In genomic region chr2:138281550-138282201, GRCm38 (mm10) we compare ENCODE assay signal across 9 mouse cellular contexts. TPM values are rescaled to one million over a fixed set of nuclear protein-coding genes. Genes with fewer than 3 reads are reported as not detected.
DNase-seq lines count a peak whose midpoint lies in the region; ATAC-seq and TF ChIP-seq lines count a peak whose summit lies in the region.
"Had no signal": no experiment of that assay in that cellular context is flagged by ENCODE, and none has a peak within 500 bp of the region (broad histone marks: within the 10 kb centered on the region; RNA-seq: fewer than 3 reads in every experiment).

No protein-coding gene starts in this region.

- H3K36me3 ChIP-seq in heart, embryonic 12.5 days, result peaks cover 32% of the 10 kb centered on the region
- no peaks in the 10 kb centered on the region for H3K36me3 ChIP-seq in testis, adult 2 months (ENCODE audit: control insufficient read depth, insufficient read depth, low read length)

- H3K4me2 ChIP-seq in heart, embryonic 12.5 days, result no peak overlapping the region
- H3K4me2 ChIP-seq: embryonic facial prominence, embryonic 12.5 days had no signal

- H3K27me3 ChIP-seq in heart, embryonic 12.5 days (replicated peaks), result no peaks in the 10 kb centered on the region
- no peaks in the 10 kb centered on the region for H3K27me3 ChIP-seq in testis, adult 2 months (ENCODE audit: control insufficient read depth, insufficient read depth, low read length)
- H3K27me3 ChIP-seq: embryonic facial prominence, embryonic 12.5 days had no signal

- no peak for ATAC-seq in heart, embryonic 12.5 days (ENCODE audit: insufficient number of reproducible peaks, low FRiP score)

- H3K4me1 ChIP-seq in heart, embryonic 12.5 days (replicated peaks), result peaks cover 34% of the 10 kb centered on the region
- no peaks in the 10 kb centered on the region for H3K4me1 ChIP-seq in testis, adult 2 months (ENCODE audit: control insufficient read depth, insufficient read depth, low read length)

- WGBS in heart, embryonic 12.5 days, result 88% methylated on average over 10 of the region's 10 CpGs

- H3K4me3 ChIP-seq in heart, embryonic 12.5 days, result no peak overlapping the region
- H3K4me3 ChIP-seq in testis, adult 2 months (ENCODE audit: control insufficient read depth, low read depth, low read length), result no peak overlapping the region
- H3K4me3 ChIP-seq: embryonic facial prominence, embryonic 12.5 days had no signal

- H3K9ac ChIP-seq in heart, embryonic 12.5 days, result no peak overlapping the region
- H3K9ac ChIP-seq: embryonic facial prominence, embryonic 12.5 days had no signal

- H3K9me3 ChIP-seq in heart, embryonic 12.5 days (replicated peaks), result 0 out of 2 replicates have a peak, but pooled peaks cover 3% of the 10 kb centered on the region
- H3K9me3 ChIP-seq: embryonic facial prominence, embryonic 12.5 days had no signal

- DNase-seq in heart, adult 18-20 months, result peak; percentile 71 to 83
- DNase-seq in testis, postnatal 14 days (ENCODE audit: low spot score), result no peak
- peak; percentile 53 for DNase-seq in kidney, postnatal 10 days
- peak; percentile 68 for DNase-seq in skeletal muscle tissue, adult 2 months (ENCODE audit: low read depth, low spot score)
- no peak for DNase-seq in embryo, embryonic 10.5 days (ENCODE audit: low spot score)
- DNase-seq in spleen, adult 12 weeks (ENCODE audit: low spot score), result no peak

- no peak for TF ChIP-seq CTCF in testis, adult 2 months (IDR thresholded peaks at IDR 0.05; ENCODE audit: control insufficient read depth, insufficient read depth, insufficient replicate concordance, low read depth, low read length)

- no peak for TF ChIP-seq POLR2A in testis, adult 2 months (IDR thresholded peaks at IDR 0.05; ENCODE audit: control insufficient read depth, low read depth, low read length)

- no peak overlapping the region for H3K27ac ChIP-seq in heart, embryonic 12.5 days (ENCODE audit: poor library complexity, severe bottlenecking)
- peak overlapping the region; percentile 23; the same call in 1 of the 2 replicates for H3K27ac ChIP-seq in testis, adult 2 months (ENCODE audit: control insufficient read depth, insufficient read depth, low read depth, low read length)
- H3K27ac ChIP-seq: embryonic facial prominence, embryonic 12.5 days had no signal

RNA-seq across cellular contexts. Expression of gene Btbd3, which starts 25.3 kb away (rescaled TPM):
- 10 to 100 TPM; 14.6 to 15.9 TPM for total RNA-seq in heart, adult 18-20 months (2021)
- polyA plus RNA-seq in heart, embryonic 12.5 days (2016; fragmentation: Nextera tagmentation; extraction: Ambion mirVana), result 8.1 and 9.3 TPM in 2 replicates
- polyA plus RNA-seq in testis, adult 2 months (2012; rRNA removed), result 1.4 and 1.6 TPM in 2 replicates

Comparison
In these comparisons a context has a peak if more than half of its experiments do, and no peak if none do; other contexts are left out.
1. DNase-seq: peak in heart, adult 18-20 months (2 of 2), kidney, postnatal 10 days (single experiment) and skeletal muscle tissue, adult 2 months (single experiment); none in testis, postnatal 14 days (single experiment), embryo, embryonic 10.5 days (single experiment) and spleen, adult 12 weeks (single experiment).